Mouse (Mus musculus) midbrain, embryonic 11.5 days (tissue): ENCODE results near the gene Tcap. TPM values are rescaled to one million over a fixed set of nuclear protein-coding genes. Genes with fewer than 3 reads are reported as not detected.

ENCODE experiments used
- polyA plus RNA-seq: library from polyadenylated mRNA; unstranded; fragments of >200 nt; fragmentation: Nextera tagmentation; extraction: Ambion mirVana; gene quantifications from 2 replicates; pipeline ENCODE4 v1.2.1, GENCODE M21; 2014

Gene Tcap
- polyA plus RNA-seq, 1 experiment from 2014 or later: not detected

Other genes starting within 250 kb of the Tcap start
- gene Fbxl20, start 233.4 kb upstream of the Tcap start, polyA plus RNA-seq: 23.4 and 24.9 TPM in 2 replicates
- gene Med1, start 190.5 kb upstream of the Tcap start, polyA plus RNA-seq: 78.4 and 80.5 TPM in 2 replicates
- gene Cdk12, start 180.8 kb upstream of the Tcap start, polyA plus RNA-seq: 11.1 and 12.1 TPM in 2 replicates
- 0.15 and 0.17 TPM in 2 replicates for gene Neurod2, start 54.2 kb upstream of the Tcap start, polyA plus RNA-seq
- gene Ppp1r1b, start 35.4 kb upstream of the Tcap start, polyA plus RNA-seq: 0.78 and 0.91 TPM in 2 replicates
- 39.7 and 41.5 TPM in 2 replicates for gene Stard3, start 25.4 kb upstream of the Tcap start, polyA plus RNA-seq
- not detected in 2 replicates for gene Pnmt, start 2.6 kb downstream of the Tcap start, polyA plus RNA-seq
- 5.6 and 5.7 TPM in 2 replicates for gene Pgap3, start 16.7 kb downstream of the Tcap start, polyA plus RNA-seq
- 14.8 TPM in 2 replicates for gene Erbb2, start 28.7 kb downstream of the Tcap start, polyA plus RNA-seq
- 145 and 158 TPM in 2 replicates for gene Mien1, start 55.2 kb downstream of the Tcap start, polyA plus RNA-seq
- gene Grb7, start 62.6 kb downstream of the Tcap start, polyA plus RNA-seq: 0.60 and 1.0 TPM in 2 replicates
- 0.07 and 0.18 TPM in 2 replicates for gene Ikzf3, start 162.2 kb downstream of the Tcap start, polyA plus RNA-seq
- 0.23 and 0.26 TPM in 2 replicates for gene Zpbp2, start 167.3 kb downstream of the Tcap start, polyA plus RNA-seq
- gene Ormdl3, start 203.6 kb downstream of the Tcap start, polyA plus RNA-seq: 9.7 and 12.0 TPM in 2 replicates
- gene Lrrc3c, start 214.5 kb downstream of the Tcap start, polyA plus RNA-seq: not detected in 2 replicates
- gene Gm12355, start 241.8 kb downstream of the Tcap start, polyA plus RNA-seq: 1.3 and 1.4 TPM in 2 replicates
- gene Gsdma3, start 242.5 kb downstream of the Tcap start, polyA plus RNA-seq: not detected in 2 replicates